Mouse (Mus musculus): Measurements from ENCODE around the gene Nckap5l.
A peak's percentile ranks its signal among the peaks of the same experiment; 100 is the strongest.
"Not testable (repeated sequence)": the region's sequence is repeated elsewhere in the genome, so short reads cannot be mapped to it uniquely, and the experiment has no call there.

The Nckap5l gene

DNA sequence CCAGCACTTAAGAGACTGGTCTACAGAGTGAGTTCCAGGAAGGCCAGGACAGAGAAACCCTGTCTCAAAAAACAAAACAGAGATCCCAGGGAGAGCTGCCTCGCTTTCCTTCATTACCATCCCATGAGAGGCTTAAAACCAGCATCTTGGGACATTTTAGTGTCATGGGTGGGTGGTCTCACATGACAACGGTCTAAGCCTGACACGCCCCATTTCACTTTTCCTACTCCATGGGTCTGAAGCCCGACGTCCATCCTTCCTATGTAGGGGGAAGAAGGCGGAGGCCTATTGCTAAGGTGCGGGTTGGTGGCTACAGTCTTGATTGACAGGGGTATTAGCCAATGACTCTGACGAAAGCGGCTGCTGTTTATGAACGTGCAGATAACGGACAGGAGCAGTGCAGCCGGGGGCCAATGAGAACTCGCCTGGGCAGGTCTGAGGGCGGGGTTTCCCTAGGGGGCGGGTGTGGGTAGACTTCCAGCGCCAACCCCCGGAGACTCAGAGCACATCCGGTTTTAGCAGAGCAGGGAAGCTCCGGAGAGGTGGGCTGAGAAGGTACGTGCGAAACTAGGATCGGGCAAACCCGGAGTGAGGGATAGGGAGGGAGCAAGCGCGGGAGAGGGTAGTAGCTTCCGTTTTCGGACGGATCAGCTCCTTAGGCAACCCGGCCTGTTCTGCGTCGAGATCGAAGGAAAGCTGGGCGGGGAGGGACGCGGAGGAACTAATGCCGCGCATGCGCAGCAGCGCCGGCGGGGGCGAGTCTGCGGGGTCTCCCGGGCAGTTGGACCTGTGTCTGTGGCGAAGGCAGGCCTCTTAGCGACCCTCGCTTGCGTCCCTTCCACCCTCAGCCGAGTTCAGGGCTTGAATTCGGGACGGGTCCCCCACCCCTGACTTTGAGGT, 64.8 kb downstream of the Nckap5l start, which contains the start of gene Tmbim6:
Gene Tmbim6 (plus strand): TSS at position 397 of the 900 bp plus-strand sequence.
- DNase-seq = peak; percentile 96

DNA sequence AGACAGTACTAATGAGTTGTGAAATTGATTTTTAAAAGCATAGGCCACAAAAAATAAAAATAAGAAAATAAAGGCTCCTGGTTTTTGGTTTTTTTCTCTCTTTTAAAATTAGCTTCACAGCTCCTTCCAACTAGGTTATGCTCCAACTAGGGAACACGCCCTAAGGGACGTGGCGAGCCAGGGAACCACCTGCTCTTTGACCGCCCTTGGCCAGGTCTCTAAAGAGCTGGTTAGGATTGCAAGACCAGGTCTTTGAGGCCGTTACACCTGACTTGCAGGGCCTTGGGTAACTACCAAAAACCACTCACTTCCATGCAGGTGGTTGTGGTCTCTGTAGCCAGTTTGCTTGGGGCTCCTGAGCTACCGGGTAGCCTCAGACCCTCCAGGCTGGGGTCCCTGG, 65.6 kb downstream of the Nckap5l start:
- DNase-seq = no peak

DNA sequence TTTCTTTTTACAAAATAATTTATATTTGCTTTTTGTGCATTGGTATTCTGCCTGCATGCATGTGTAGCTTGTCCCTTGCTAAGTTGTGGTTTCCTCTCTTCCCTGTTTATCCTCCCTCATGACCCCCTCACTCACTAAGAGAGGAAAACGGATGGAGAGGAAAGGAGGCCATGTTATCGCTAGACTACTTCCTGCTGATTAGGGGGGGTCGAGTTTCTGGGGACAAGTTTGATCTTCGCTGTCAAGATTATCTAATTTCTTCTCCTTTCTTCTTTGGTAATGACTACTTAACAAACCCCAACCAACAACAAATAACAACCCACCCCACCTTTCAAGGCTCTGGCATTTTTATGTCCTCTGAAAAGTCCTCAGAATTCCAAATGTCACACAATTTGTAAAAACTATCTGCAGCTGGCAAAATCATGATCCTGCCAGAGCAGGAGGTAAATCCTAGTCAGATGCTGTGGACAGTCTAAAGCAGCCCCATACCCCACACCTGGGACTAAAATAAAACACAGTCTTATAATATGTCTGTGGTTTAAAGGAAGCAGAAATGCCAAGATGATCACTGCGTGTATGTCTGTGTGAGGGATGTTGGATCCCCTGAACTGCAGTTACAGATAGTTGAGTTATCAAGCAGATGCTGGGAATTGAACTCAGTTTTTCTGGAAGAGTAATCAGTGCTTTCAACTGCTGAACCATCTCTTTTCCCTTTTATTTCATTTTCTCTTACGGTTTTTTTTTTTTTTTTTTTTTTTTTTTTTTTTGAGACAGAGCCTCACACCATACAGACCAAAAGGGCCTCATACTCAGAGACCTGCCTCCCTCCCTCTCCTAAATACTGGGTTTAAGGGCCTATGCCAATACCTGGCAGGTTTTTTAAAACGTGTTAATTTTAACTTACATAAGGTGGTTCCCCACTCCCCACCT, 66.8 kb downstream of the Nckap5l start:
- no peak for DNase-seq

DNA sequence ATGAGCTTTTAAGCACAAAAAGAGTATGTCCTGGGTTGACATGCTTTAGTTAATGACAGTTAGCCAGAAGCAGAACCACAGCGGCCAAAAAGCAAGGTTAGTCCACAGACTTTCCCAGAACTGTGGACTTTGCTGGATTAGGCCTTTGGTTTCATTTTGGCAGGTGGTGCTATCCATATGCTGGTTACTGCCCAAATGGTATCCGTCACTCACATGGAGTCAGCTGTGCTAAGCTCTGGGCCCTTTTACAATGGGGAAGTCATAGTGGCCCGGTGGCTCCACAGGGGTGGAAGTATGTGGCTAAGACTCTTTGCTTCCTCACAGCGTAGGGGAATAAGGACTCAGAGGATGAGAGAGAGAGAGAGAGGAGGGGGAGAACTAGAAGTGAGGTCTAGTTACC, 69.6 kb downstream of the Nckap5l start:
- no peak for DNase-seq

DNA sequence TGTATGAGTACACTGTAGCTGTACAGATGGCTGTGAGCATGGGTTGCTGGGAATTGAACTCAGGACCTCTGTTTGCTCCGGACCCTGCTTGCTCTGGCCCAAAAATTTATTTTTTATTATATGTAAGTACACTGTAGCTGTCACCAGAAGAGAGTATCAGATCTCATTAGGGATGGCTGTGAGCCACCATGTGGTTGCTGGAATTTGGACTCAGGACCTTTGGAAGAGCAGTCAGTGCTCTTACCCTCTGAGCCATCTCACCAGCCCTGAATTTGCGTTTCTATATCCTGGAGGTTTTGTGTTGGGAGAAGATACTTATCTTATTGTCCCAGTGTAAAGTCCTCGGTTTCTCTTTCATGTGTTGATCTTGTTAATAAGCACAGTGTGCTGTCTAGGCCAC, 70.8 kb downstream of the Nckap5l start:
- DNase-seq = no peak

DNA sequence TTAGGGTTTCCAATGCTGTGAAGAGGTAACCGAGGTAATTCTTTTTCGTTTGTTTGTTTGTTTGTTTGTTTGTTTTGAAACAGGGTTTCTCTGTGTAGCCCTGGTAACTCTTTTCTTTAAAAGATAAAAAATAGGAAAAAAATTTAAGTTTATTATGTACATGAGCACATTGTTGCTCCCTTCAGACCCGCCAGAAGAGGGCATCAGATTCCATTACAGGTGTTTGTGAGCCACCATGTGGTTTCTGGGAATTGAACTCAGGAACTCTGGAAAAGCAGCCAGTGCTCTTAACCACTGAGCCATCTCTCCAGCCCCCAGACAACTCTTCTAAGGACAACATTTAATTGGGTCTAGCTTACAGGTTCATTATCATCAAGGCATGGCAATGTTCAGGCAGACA, 71.4 kb downstream of the Nckap5l start:
- not testable (repeated sequence) for DNase-seq

DNA sequence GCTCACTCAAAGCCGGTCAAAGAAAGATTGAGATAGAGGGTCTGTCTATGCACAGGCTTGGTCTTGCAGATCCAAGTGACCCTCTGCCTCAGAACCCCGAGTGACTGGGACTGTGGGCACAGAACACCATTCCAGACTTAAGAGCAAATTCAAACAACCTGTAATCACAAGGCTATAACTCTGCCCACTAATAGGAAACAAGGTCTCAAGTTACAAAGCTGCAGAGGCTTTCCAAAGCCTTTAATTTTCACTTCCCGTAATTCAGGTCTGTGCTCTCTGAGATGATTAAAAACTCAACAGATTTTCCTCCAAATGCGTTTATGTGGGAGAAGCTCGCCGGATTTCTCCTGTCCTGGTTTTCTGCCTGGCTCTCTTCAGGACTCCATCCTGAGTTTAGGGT, 73.5 kb downstream of the Nckap5l start:
- DNase-seq = no peak

DNA sequence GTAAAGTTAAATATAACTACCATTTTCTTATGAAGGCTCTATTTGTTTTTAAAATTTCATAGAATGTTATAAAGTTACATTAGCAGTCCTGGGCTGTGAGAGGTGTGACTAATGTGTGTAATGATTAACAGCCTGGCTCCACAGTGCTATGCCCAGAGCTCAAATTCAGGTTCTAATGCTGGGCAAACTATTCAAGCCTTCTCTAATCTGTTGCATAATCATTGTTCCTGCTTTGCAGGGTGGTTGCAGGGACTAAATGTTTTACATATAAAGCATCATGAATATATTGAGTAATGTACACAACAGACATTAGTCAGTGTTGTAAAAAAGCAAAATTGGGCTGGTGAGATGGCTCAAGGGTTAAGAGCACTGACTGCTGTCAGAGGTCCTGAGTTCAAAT, 74.7 kb downstream of the Nckap5l start:
- no peak for DNase-seq

DNA sequence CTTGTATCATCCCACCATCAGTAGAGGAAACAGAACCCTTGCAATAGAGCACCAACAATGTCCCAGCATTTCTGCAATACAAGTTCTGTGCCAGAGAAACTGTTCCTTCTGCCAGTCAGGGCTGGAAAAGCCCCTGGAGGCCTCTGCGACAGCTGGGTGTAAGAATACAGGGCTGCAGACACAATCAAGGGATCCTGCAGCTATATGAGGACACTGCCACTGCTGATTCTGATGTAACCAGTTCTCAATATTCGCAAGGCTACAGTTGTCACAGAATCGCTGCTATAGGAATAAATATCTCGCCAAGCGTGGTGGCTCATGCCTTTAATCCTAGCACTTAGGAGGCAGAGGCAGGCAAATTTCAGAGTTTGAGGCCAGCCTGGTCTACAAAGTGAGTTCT, 81.3 kb downstream of the Nckap5l start:
- DNase-seq = no peak

DNA sequence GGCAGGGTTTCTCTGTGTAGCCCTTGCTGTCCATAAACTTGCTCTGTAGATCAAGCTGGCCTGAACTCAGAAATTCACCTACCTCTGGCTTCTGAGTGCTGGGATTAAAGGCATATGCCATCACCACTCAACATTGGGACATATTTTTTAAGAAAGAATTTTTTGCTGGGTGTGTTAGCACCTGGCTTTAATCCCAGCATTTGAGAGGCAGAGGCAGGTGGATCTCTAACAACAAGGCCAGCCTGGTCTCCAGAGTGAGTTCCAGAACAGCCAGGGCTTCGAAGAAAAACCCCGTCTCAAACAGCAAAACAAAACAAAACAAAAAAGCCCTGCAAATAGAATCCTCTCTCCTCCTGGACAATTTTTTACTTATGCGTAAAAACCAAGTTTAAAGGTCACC, 82.0 kb downstream of the Nckap5l start:
- DNase-seq = no peak

DNA sequence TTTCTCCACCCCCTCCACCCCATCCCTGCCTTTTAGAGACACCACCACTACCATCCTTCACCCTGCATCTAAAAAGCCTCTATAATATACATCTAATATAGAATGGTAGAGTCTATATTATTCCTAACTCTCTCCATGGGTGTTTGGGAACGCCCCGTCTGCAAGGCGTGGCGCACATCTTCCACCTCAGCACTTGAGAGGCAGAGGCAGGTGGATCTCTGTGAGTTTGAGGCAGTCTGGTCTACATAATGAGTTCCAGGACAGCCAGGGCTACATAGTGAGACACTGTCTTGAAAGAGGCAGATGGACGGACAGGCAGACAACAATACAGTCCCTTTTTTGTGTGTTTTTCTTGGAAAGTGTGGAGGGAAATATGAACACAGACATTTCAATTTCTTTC, 82.5 kb downstream of the Nckap5l start:
- DNase-seq = no peak

DNA sequence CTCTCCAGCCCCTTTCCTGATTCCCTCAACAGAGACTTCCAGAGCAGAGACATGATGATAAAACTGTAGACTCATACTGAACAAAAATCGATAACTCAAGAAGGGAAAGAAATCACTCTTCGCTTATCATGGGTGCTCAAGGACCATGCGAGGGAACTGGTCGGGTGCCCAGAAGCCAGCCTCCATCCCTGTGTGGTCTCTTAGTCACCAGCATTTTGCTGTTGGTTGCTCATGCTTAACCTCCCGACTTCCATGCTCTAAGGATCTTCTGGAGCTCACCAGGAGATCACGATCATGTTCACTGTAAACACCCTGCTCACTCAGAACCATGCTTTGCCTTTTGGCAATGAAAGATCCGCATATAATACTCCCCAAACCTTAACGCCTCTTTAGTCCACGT, 84.8 kb downstream of the Nckap5l start:
- no peak for DNase-seq
